Mouse (Mus musculus) forebrain, embryonic 11.5 days (tissue): ENCODE data around the gene Abcc4. TPM values are rescaled to one million over a fixed set of nuclear protein-coding genes. Genes with fewer than 3 reads are reported as not detected.
A peak's percentile ranks its signal among the peaks of the same experiment; 100 is the strongest.

Experiments used
- ATAC-seq: fragments of 200-750 bp; cut with Nextera tagmentation; replicated peaks from 2 replicates; pipeline ENCODE4 v1.8.0; 2017; ENCODE audit warnings: moderate TSS enrichment; ENCODE audit not compliant: low FRiP score
- DNase-seq: peaks from one replicate; pipeline ENCODE4 v3.0.0-alpha.2; 2017; ENCODE audit warnings: low spot score
- H3K27ac ChIP-seq: fragments of 300-500 bp; sonication (generic); 2 replicates; pipeline ENCODE4 v1.5.1; 2014; ENCODE audit warnings: low read depth, low read length
- H3K27me3 ChIP-seq: fragments of 300-500 bp; sonication (generic); 2 replicates; pipeline ENCODE4 v1.6.1; 2014; ENCODE audit warnings: mild to moderate bottlenecking, low read length, mixed read lengths; ENCODE audit not compliant: control insufficient read depth, insufficient read depth
- H3K36me3 ChIP-seq: fragments of 300-500 bp; sonication (generic); 2 replicates; pipeline ENCODE4 v1.6.1; 2014; ENCODE audit warnings: mild to moderate bottlenecking, low read length, moderate library complexity, mixed read lengths; ENCODE audit not compliant: control insufficient read depth, insufficient read depth
- H3K4me1 ChIP-seq: fragments of 300-500 bp; sonication (generic); replicated peaks from 2 replicates; pipeline ENCODE4 v1.6.1; 2014; ENCODE audit warnings: low read length, mixed read lengths; ENCODE audit not compliant: control insufficient read depth, insufficient read depth
- H3K4me2 ChIP-seq: fragments of 300-500 bp; sonication (generic); 2 replicates; pipeline ENCODE4 v1.6.1; 2014; ENCODE audit warnings: low read depth, mild to moderate bottlenecking, low read length, moderate library complexity, mixed read lengths; ENCODE audit not compliant: severe bottlenecking
- H3K4me3 ChIP-seq: fragments of 300-500 bp; sonication (generic); 2 replicates; pipeline ENCODE4 v1.5.1; 2014; ENCODE audit warnings: low read depth, low read length
- H3K9ac ChIP-seq: fragments of 300-500 bp; sonication (generic); 2 replicates; pipeline ENCODE4 v1.6.1; 2014; ENCODE audit warnings: low read length
- H3K9me3 ChIP-seq: fragments of 300-500 bp; sonication (generic); 2 replicates; pipeline ENCODE4 v1.6.1; 2016; ENCODE audit warnings: low read length, mixed read lengths; ENCODE audit not compliant: control insufficient read depth
- WGBS: fragments of 180-500 bp; shearing (Covaris S2); extraction: QIAGEN DNeasy Blood & Tissue Kit; methylation state at CpG from one replicate; pipeline ENCODE4 v1.1.7; 2014; 5-methylcytosine and 5-hydroxymethylcytosine counted together
- polyA plus RNA-seq: library from polyadenylated mRNA; unstranded; fragments of >200 nt; fragmentation: Nextera tagmentation; extraction: Ambion mirVana; gene quantifications from 2 replicates; pipeline ENCODE4 v1.2.1, GENCODE M21; 2014

The Abcc4 gene
- polyA plus RNA-seq, 1 experiment from 2014 or later, result 4.0 TPM

GRCm38 (mm10) chr14:118604903-118605302, 101.1 kb downstream of the Abcc4 start:
- no peak overlapping the region for H3K4me2 ChIP-seq
- H3K36me3 ChIP-seq, result no peaks in the 10 kb centered on the region
- 98% methylated on average over 2 of the region's 2 CpGs for WGBS
- DNase-seq, result no peak
- H3K27ac ChIP-seq, result no peak overlapping the region
- peaks cover 7% of the 10 kb centered on the region; the same call in 1 of the 2 replicates for H3K4me1 ChIP-seq
- no peaks in the 10 kb centered on the region for H3K27me3 ChIP-seq
- no peak overlapping the region for H3K4me3 ChIP-seq
- H3K9me3 ChIP-seq, result no peaks in the 10 kb centered on the region
- no peak overlapping the region for H3K9ac ChIP-seq
- ATAC-seq, result no peak

DNA sequence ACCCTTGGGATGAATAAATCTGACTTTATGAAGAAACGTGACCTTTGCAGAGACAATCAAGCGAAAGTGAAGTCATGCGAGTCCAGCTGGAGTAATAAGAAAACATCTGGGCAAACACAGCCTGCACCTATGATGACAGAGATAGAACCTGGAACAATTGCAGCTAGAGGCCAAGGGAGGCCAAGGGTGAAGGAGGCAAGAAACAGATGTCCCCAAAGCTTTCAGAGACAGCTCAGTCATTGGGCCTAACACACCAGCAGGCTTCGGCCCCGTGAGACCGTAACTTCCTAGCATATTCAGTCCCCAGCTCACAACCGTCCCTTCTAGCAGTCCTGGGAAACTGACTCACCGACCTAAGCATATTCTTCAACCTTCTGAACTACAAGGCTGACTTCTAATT, 104.0 kb downstream of the Abcc4 start:
- Histone ChIP-seq H3K9ac (no peak overlapping the region), H3K27me3 (no peaks in the 10 kb centered on the region), H3K36me3 (no peaks in the 10 kb centered on the region; the same call in 1 of the 2 replicates), H3K4me1 (peaks cover 7% of the 10 kb centered on the region; the same call in 1 of the 2 replicates), H3K27ac (no peak overlapping the region), H3K9me3 (no peaks in the 10 kb centered on the region; the same call in 1 of the 2 replicates), H3K4me3 (no peak overlapping the region), H3K4me2 (no peak overlapping the region)
- ATAC-seq, result no peak
- no peak for DNase-seq
- 76% methylated on average over 8 of the region's 8 CpGs for WGBS

- no peaks in the 10 kb centered on the region; the same call in 1 of the 2 replicates for H3K9me3 ChIP-seq
- H3K36me3 ChIP-seq, result no peaks in the 10 kb centered on the region; the same call in 1 of the 2 replicates
- 42% methylated on average over 6 of the region's 6 CpGs for WGBS
- H3K4me3 ChIP-seq, result no peak overlapping the region
- peaks cover 7% of the 10 kb centered on the region; the same call in 1 of the 2 replicates for H3K4me1 ChIP-seq
- no peak for ATAC-seq
- no peak overlapping the region for H3K27ac ChIP-seq
- H3K27me3 ChIP-seq, result no peaks in the 10 kb centered on the region
- no peak overlapping the region for H3K4me2 ChIP-seq
- no peak overlapping the region for H3K9ac ChIP-seq
- no peak for DNase-seq
These were observed 105.3 kb downstream of the Abcc4 start for GRCm38 (mm10) chr14:118600746-118601145.

DNA sequence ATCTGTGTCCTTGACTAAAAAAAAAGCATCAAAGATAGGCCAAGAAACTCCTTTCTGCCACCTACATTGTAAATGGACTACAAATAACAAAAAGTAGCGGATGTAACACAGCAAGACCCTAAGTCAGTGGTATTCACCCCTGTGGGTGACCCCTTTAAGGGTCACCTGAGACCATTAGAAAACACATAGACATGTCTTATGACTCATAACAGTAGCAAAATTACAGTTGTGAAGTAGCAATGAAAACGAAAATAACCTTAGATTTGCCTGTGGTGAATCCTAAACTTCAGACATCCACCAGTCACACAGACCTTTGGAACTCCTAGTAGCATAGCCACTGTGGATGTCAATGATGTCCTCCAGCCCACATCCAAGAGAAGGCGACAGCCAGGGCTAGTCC, 107.3 kb downstream of the Abcc4 start:
- H3K4me3 ChIP-seq, result no peak overlapping the region
- H3K4me2 ChIP-seq, result no peak overlapping the region
- 91% methylated on average over 3 of the region's 3 CpGs for WGBS
- no peak for DNase-seq
- H3K27me3 ChIP-seq, result no peaks in the 10 kb centered on the region
- no peaks in the 10 kb centered on the region; the same call in 1 of the 2 replicates for H3K36me3 ChIP-seq
- no peak for ATAC-seq
- H3K9me3 ChIP-seq, result no peaks in the 10 kb centered on the region; the same call in 1 of the 2 replicates
- no peak overlapping the region for H3K27ac ChIP-seq
- H3K4me1 ChIP-seq, result peaks cover 12% of the 10 kb centered on the region; the same call in 1 of the 2 replicates
- no peak overlapping the region for H3K9ac ChIP-seq

- Histone ChIP-seq H3K27me3 (peaks cover 3% of the 10 kb centered on the region; the same call in 1 of the 2 replicates), H3K9ac (no peak overlapping the region), H3K9me3 (no peaks in the 10 kb centered on the region; the same call in 1 of the 2 replicates), H3K36me3 (no peaks in the 10 kb centered on the region; the same call in 1 of the 2 replicates), H3K4me3 (no peak overlapping the region), H3K27ac (no peak overlapping the region), H3K4me1 (peaks cover 4% of the 10 kb centered on the region; the same call in 1 of the 2 replicates), H3K4me2 (no peak overlapping the region)
- ATAC-seq (no peak), DNase-seq (no peak)
- 92% methylated on average over 13 of the region's 13 CpGs for WGBS
These were observed 111.6 kb downstream of the Abcc4 start for GRCm38 (mm10) chr14:118594463-118594862.

DNA sequence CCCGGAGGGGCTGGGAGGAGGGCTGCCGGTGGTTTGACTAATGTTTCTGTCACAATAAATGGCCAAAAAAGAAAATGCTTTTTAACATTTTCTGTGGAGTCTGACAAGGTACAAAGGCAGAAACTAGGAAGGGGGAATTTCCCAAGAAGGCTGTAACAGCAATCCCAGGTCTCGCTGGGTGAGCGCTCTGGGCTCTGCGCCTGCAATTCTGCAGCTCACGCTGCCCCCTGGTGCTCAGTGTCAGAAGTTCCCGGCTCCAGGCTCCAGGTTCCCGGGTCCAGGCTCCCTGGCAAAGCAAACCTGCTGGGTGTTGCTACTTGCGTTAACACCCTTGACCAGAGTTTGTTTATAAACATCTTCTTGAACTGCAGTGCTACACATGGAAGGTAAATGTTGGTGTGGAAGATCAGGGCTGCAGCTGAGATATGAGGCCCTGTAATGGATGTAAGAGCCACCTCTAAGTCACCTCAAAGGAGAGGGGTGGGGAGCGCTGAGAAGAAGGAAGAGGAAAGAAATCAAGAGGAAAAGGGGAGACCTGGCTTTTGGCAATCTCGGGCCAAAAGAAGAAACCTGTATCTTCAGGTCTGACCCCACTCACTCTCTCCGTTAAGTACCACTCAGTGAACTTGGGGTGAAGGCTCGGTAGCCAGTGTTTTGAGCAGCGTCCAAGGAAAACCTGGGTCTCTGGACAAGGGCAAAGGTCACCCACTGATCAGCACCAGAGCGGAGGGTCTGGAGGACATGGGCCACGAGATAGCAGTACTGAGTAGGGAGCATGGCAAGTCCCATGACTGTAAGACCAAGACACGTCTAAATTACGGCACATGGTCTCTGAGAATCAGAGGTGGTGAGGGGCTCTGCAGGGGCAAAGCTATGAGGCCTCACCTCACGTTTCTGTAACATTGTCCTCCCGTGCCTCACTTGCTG, 114.3 kb downstream of the Abcc4 start:
- H3K4me2 ChIP-seq, result no peak overlapping the region
- peak; percentile 91 for DNase-seq
- no peaks in the 10 kb centered on the region for H3K36me3 ChIP-seq
- H3K4me1 ChIP-seq, result peaks cover 4% of the 10 kb centered on the region; the same call in 1 of the 2 replicates
- no peak overlapping the region for H3K4me3 ChIP-seq
- H3K9me3 ChIP-seq, result no peaks in the 10 kb centered on the region
- H3K27me3 ChIP-seq, result peaks cover 3% of the 10 kb centered on the region; the same call in 1 of the 2 replicates
- H3K9ac ChIP-seq, result no peak overlapping the region
- WGBS, result 51% methylated on average over 20 of the region's 20 CpGs
- no peak overlapping the region for H3K27ac ChIP-seq
- ATAC-seq, result peak; percentile 79

- H3K9ac ChIP-seq, result no peak overlapping the region
- H3K4me1 ChIP-seq, result no peaks in the 10 kb centered on the region
- no peaks in the 10 kb centered on the region for H3K36me3 ChIP-seq
- H3K9me3 ChIP-seq, result no peaks in the 10 kb centered on the region
- no peak overlapping the region for H3K4me2 ChIP-seq
- WGBS, result 92% methylated on average over 8 of the region's 8 CpGs
- no peak overlapping the region for H3K4me3 ChIP-seq
- ATAC-seq, result no peak
- no peak for DNase-seq
- H3K27ac ChIP-seq, result no peak overlapping the region
- no peaks in the 10 kb centered on the region; the same call in 1 of the 2 replicates for H3K27me3 ChIP-seq
These were observed 123.6 kb downstream of the Abcc4 start for GRCm38 (mm10) chr14:118582333-118582941.

GRCm38 (mm10) chr14:118581673-118582072, 124.3 kb downstream of the Abcc4 start:
- no peaks in the 10 kb centered on the region; the same call in 1 of the 2 replicates for H3K27me3 ChIP-seq
- ATAC-seq (no peak), DNase-seq (no peak)
- H3K4me2 ChIP-seq, result no peak overlapping the region
- no peaks in the 10 kb centered on the region for H3K9me3 ChIP-seq
- no peaks in the 10 kb centered on the region for H3K36me3 ChIP-seq
- no peak overlapping the region for H3K27ac ChIP-seq
- 79% methylated on average over 8 of the region's 8 CpGs for WGBS
- no peak overlapping the region for H3K4me3 ChIP-seq
- H3K9ac ChIP-seq, result no peak overlapping the region
- H3K4me1 ChIP-seq, result no peaks in the 10 kb centered on the region
